Mouse (Mus musculus): ENCODE results near the gene Snx12.
A peak's percentile ranks its signal among the peaks of the same experiment; 100 is the strongest.
"Not testable (repeated sequence)": the region's sequence is repeated elsewhere in the genome, so short reads cannot be mapped to it uniquely, and the experiment has no call there.

Snx12 gene

DNA sequence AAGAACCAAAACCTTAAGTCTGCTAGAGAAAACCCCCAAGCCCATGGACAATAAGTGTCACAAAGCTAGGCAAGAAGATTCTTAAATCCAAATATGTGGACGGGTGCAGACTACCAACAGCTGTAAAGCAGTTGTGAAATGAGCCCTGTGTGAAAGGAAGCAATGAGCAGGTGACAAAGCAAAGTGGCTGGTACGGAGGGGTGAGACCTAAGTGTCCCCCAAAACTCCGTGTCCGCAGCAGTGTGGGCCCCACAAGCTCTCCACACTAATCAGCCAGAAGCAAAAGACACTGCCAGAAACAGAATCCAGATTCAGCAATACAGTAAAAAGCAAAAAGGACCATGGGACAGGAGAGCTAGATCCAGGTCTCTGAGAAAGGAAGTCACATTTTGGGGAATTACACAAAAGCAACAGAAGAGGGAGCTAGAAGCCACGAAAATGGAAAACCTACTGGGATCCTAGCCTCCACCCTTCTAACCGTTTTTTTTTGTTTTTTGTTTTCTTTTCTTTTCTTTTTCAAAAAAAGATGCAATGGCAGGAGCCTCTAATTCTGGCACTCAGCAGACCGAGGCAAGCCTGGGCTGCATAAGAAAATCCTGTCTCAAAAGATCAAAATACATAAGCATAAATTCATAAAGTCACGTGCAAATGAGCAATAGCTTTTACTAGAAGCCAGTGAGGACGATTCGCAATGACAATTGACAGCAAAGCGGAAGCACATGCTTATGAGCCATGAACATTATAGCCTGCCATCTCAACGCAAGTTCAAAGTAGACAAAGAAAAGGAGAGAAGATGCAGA, 90.2 kb downstream of the Snx12 start:
- DNase-seq = peak; percentile 4

DNA sequence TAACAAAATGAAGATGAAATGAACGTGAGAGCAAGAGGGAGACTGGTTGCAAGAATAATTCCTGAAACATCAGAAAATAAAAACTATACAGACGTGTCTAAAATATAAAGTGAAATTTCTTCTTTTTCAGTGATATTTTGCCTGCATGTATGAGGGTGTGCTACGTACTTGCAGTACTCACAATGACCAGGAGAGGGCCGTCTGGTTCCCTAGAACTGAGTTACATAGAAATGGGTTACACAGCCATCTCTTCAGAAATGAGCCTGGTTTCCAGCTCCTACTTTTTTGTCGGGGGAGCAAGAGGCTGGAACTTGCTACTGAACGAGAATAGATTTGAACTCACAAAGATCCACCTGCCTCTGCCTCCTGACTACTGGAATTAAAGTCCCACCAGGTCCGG, 91.4 kb downstream of the Snx12 start:
- DNase-seq = peak; percentile 28

DNA sequence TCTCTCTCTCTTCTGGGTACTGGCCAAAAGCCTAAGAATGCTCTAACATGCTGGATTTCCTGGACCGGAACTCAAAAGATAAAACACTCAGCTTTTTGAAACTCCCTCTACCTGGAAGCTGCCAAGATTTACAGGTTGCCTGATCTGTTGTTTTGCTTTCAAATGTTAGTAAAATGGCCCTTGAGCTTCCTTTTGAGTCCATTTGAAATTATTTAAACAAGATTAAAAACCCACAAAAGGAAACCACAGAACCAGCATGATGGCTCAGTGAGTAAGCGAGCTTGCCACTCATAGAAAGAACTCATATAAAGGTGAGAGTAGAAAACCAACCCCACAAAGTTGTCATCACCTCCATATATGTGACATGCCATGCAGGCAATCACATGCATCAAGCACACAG, 93.8 kb downstream of the Snx12 start:
- no peak for DNase-seq

DNA sequence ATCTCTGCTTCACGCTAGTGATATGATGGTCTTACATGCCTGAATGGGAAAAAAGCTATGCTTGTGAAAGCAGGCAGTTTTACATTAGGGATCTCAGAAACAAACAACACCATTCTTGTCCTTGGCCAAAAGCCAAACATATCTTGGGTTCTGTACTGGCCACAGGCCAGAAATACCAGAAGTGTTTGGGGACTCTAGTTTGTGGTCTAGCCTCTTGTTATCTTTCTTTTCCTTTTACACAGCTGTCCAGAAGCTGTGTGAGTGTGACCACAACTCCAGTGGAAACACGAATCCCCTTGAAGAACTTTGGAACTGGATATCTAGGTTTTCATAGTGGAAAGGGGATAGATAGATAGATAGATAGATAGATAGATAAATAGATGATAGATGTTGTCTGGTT, 95.4 kb downstream of the Snx12 start:
- no peak for DNase-seq

DNA sequence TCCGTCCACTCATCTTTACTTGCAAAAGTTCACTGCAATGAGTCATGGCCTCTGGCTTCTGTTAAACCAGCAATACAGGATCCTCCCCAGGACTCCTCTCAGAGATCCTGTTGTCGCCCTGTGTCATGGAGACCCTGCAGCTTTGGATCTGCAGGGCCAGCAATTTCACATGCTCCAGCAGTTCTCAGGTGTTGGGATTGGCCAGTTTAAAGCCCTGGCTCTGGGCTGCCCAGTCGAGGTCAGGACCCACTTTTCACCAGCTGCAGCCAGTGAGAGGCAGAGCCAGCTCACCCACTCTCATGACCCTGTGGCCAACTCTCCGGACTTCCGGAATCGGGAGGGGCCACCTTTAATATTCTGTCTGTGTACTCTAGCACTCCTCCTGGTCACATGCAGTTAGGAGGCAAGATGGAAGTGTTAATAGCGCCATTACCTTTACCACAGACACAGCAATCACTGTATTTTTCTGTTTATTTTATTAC, 95.8 kb downstream of the Snx12 start:
- no peak for DNase-seq

DNA sequence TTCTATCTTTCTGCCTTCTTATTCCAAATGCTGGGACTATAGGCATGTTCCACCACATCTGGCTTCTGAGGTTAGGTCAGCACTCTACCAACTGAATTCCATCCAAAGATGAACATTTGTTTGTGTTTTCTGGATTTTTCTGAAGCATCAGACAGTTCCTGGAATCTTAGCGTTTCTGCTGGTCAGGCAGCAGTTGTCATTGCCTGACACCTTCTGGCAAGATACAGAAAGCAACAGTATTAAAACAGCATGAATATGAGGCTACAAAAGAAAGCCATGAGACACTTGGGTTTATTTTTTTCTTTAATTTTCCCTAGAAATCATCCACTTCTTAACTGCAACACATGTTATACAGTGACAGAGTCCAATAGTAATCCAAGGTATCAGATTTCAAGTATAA, 101.8 kb downstream of the Snx12 start:
- no peak for DNase-seq

DNA sequence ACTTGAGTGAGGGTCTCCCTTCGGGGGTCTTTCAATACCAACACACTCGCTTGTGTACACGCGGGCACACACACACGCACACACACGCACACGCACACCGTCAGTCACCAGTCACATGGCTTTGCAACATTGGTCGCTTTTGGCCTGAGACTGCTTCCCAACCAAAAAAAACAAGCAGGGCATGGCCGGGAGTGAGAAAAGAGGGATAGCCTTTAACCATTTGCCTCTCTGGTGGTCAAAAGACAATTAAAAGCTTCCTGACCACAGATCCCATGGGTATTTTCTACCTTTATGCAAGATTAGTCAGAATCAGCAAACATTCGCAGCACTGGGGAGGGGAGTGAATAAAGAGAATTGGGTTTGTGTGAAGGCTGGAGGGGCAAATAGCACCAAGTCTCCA, 136.4 kb downstream of the Snx12 start, which contains the start of gene Slc7a3:
Slc7a3 (minus strand) TSS at position 101 of the 400 bp plus-strand sequence.
- no peak for DNase-seq

DNA sequence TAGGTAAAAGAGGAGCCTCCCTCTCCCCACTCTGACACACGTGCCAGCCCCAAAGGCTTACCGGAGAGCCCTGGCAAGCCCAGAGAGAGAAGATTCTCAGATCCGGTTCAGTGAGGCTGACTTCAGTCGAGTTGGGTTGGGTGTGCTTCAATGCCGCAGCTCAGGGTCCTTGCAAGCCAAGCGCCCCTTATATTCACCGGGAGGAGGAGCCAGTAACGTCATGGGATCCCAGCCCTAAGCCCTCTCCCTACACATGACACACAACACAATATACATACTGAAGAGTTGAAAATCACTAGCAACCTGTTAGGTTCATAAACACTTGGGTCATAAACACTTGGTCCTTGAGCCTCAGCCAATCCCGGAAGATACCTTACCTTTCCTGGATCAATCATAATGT, 137.2 kb downstream of the Snx12 start:
- DNase-seq = not testable (repeated sequence)

DNA sequence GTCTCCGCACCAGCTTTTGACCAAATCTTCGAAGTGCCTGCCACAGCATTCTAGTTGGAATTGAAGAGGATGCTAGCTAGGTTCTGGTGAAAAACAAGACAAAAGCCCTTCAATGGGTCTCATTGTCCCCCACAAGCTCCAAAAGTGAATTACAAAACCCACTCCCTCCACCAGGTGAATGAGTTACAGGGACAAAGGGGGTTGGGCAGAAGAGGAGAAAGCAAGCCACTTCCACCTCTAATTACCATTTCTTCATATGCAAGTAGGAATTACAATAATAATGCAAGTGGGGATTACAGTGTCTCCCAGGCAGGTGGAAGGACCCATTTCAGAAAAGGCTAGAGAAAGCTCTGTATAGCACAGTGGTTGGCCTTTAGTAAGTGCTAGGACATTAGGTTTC, 138.2 kb downstream of the Snx12 start:
- DNase-seq = no peak

DNA sequence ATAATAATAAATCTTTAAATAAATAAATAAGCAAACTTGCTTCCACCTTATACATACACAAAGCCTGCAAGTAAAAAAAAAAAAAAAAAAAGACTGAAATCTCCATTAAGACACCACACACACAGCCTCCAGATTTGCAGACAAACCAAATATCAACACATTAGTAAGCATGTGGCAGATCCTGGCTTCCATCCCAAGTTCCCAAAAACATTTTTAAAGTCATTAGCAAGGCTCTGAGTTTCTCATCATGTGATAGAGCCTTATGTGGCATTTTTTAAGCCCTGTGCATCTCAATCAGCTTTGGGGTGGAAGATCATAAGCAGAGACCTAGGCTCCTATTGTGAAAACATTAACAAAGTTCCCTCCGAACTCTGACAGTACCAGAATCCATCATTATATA, 157.1 kb downstream of the Snx12 start:
- no peak for DNase-seq

DNA sequence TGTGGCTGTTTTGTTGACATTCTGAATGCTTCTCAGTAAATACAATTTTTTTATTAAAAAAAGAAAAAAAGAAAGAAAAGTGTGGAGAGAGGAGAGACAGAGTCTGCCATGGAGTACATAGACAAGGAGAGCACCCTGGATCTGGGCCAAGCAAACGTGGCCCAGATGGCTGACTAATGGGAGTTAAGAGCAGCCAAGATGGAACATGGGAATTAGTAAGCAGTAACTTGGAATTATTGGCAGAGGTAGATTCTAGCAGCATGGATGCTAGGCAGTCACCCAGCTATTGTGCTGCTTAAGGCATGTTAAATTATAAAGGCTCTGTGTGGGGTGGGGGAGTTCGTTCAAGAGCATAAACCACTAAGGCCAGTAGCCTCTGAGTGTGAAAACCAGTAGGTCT, 158.9 kb downstream of the Snx12 start:
- no peak for DNase-seq

DNA sequence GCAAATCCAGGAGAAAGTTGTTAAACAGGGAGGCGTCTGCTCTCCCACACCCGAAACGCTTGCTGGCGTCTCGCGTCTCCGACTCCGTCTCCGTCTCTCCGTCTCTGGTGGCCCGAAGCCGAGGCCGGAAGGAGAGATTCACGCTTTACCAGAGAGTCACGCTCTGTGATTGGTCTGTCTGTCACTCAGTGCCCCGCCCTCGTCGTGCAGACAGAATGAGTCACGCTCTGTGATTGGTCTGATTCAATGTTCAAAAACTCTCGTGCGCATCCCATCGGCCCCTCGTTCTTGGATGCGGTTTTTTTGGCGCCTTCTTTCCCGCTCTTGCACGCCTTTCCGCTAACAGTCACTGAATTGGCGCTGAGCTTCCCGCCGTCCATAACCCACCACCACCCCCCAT, 162.8 kb downstream of the Snx12 start, which contains the start of gene Tex11:
Tex11 (minus strand) TSS at position 127 of the 400 bp plus-strand sequence.
- no peak for DNase-seq

Data from right cerebral cortex, postnatal 25 days (tissue).